Mouse (Mus musculus) stomach, embryonic 14.5 days (tissue): ENCODE data around the gene Zfyve19. TPM values are rescaled to one million over a fixed set of nuclear protein-coding genes. Genes with fewer than 3 reads are reported as not detected.
A peak's percentile ranks its signal among the peaks of the same experiment; 100 is the strongest.

Experiments
- ATAC-seq: fragments of 200-750 bp; cut with Nextera tagmentation; 2 replicates; pipeline ENCODE4 v1.8.0; 2017; ENCODE audit warnings: low read depth, moderate TSS enrichment; ENCODE audit not compliant: insufficient number of reproducible peaks, insufficient read depth, low FRiP score
- H3K27ac ChIP-seq: fragments of 300-500 bp; sonication (generic); 2 replicates; pipeline ENCODE4 v1.5.1; 2014; ENCODE audit warnings: mild to moderate bottlenecking, low read length, moderate library complexity, mixed read lengths
- H3K27me3 ChIP-seq: fragments of 300-500 bp; sonication (generic); 2 replicates; pipeline ENCODE4 v1.6.1; 2014; ENCODE audit warnings: low read length, control low read depth, mixed read lengths; ENCODE audit not compliant: control insufficient read depth, insufficient read depth
- H3K36me3 ChIP-seq: fragments of 300-500 bp; sonication (generic); 2 replicates; pipeline ENCODE4 v1.6.1; 2014; ENCODE audit warnings: mild to moderate bottlenecking, control low read depth, low read length, moderate library complexity, mixed read lengths; ENCODE audit not compliant: control insufficient read depth, insufficient read depth
- H3K4me1 ChIP-seq: fragments of 300-500 bp; sonication (generic); 2 replicates; pipeline ENCODE4 v1.6.1; 2014; ENCODE audit warnings: low read length, control low read depth, mixed read lengths; ENCODE audit not compliant: control insufficient read depth, insufficient read depth
- H3K4me2 ChIP-seq: fragments of 300-500 bp; sonication (generic); replicated peaks from 2 replicates; pipeline ENCODE4 v1.6.1; 2014; ENCODE audit warnings: low read depth, low read length, control low read depth
- H3K4me3 ChIP-seq: fragments of 300-500 bp; sonication (generic); 2 replicates; pipeline ENCODE4 v1.5.1; 2014; ENCODE audit warnings: low read depth, low read length, control low read depth
- H3K9ac ChIP-seq: fragments of 300-500 bp; sonication (generic); replicated peaks from 2 replicates; pipeline ENCODE4 v1.6.1; 2014; ENCODE audit warnings: low read depth, mild to moderate bottlenecking, control low read depth, low read length, moderate library complexity, mixed read lengths
- H3K9me3 ChIP-seq: fragments of 300-500 bp; sonication (generic); 2 replicates; pipeline ENCODE4 v1.6.1; 2016; ENCODE audit warnings: low read depth, low read length, control low read depth; ENCODE audit not compliant: control insufficient read depth
- WGBS: fragments of 180-500 bp; shearing (Covaris S2); extraction: QIAGEN DNeasy Blood & Tissue Kit; methylation state at CpG from one replicate; pipeline ENCODE4 v1.1.7; 2014; 5-methylcytosine and 5-hydroxymethylcytosine counted together
- polyA plus RNA-seq: library from polyadenylated mRNA; unstranded; fragments of >200 nt; fragmentation: Nextera tagmentation; extraction: Ambion mirVana; gene quantifications from 2 replicates; pipeline ENCODE4 v1.2.1, GENCODE M21; 2014

Zfyve19 gene
- polyA plus RNA-seq, 1 experiment from 2014 or later, result 44.3 TPM

DNA sequence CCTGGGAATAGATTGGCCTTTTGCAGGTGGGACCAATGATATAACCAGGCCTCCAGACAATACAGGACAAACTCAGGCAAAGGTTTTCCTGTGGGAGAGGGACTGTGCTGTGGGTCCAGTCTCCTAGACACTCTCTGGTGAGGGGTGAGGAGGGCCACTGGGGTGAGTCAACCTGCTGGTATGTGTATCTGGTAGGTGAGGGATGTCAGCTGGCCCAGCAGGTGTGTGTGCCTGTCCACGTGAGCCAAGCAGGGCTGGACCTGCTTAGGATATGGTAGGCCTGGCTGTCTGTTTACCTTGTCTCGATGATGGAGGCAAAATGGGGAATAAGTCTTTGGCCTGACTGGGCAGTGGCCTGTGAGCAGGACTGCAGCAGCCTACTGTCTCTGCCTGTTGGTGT, 30.3 kb downstream of the Zfyve19 start:
- Histone ChIP-seq H3K36me3 (no peaks in the 10 kb centered on the region), H3K9me3 (no peaks in the 10 kb centered on the region), H3K27ac (peak overlapping the region; percentile 72; the same call in 1 of the 2 replicates), H3K4me3 (peak overlapping the region; percentile 49), H3K27me3 (peaks cover 23% of the 10 kb centered on the region), H3K4me1 (0 out of 2 replicates have a peak, but pooled peaks cover 3% of the 10 kb centered on the region), H3K9ac (peak overlapping the region; percentile 59; the same call in 1 of the 2 replicates), H3K4me2 (peak overlapping the region; percentile 44)
- ATAC-seq, result peak; percentile 46; the same call in 1 of the 2 replicates
- 49% methylated on average over 2 of the region's 2 CpGs for WGBS

DNA sequence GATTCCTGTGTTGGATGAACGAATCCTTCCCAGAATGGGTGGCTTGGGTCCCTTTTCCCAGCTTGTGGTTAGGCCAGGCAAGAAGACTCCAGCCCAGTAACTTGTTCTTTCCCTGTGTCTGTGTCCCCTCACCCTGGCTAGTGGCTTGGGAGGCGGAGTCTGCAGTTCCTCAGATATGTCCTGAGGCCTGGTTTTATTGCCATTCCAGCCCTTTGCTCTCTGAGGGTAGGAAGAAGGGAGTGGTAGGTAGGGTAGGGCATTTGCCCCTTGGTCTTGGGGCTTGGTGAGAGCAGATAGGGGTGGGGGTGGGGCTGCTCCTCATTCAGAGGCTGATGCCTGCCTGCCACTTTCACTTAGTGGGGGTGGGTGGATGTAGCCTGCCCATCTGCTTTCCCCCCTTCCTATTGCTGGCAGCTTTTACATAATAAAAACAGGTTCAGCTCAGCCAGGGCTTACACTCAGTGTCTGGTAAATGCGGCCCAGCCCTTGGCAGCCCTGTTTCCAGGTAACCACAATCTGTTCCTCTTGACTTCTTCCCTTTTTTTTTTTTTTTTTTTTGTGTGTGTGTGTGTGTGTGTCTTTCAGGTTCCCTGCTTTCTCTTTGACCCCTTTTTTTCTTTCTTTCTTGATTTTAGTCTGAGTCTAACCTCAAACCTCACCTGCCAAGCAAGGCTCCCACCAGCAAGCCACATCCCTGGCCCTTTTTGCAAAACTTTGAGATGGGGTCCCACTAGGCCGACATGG, 31.8 kb downstream of the Zfyve19 start:
- no peak for ATAC-seq
- WGBS, result 65% methylated on average over 4 of the region's 4 CpGs
- no peak overlapping the region for H3K4me3 ChIP-seq
- peak overlapping the region; percentile 15; the same call in 1 of the 2 replicates for H3K27ac ChIP-seq
- 0 out of 2 replicates have a peak, but pooled peaks cover 3% of the 10 kb centered on the region for H3K4me1 ChIP-seq
- H3K27me3 ChIP-seq, result peaks cover 23% of the 10 kb centered on the region
- no peaks in the 10 kb centered on the region for H3K36me3 ChIP-seq
- H3K9me3 ChIP-seq, result no peaks in the 10 kb centered on the region
- no peak overlapping the region for H3K4me2 ChIP-seq
- no peak overlapping the region for H3K9ac ChIP-seq

DNA sequence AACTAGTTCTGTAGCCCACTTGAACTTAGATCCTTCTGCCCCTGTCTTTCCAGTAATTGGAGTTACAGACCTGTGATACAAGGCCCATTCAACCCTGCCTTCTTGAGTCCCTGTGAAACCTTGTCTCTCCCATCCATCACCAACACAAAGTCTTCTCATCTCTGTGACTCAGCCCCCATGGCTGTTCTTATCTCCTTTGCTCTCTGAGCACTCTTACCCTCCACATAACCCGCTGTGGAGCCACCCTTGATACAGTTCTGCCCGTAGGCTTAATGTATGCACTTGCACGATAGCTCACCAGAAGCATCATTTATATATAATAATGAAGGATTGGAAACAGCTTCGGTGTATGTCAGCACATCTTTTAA, 32.4 kb downstream of the Zfyve19 start:
- no peak for ATAC-seq
- H3K36me3 ChIP-seq, result no peaks in the 10 kb centered on the region
- no peaks in the 10 kb centered on the region for H3K9me3 ChIP-seq
- H3K27ac ChIP-seq, result no peak overlapping the region; the same call in 1 of the 2 replicates
- H3K27me3 ChIP-seq, result peaks cover 22% of the 10 kb centered on the region
- H3K4me3 ChIP-seq, result no peak overlapping the region
- no peak overlapping the region for H3K4me2 ChIP-seq
- H3K9ac ChIP-seq, result no peak overlapping the region
- WGBS, result 81% methylated on average over 4 of the region's 4 CpGs
- 0 out of 2 replicates have a peak, but pooled peaks cover 3% of the 10 kb centered on the region for H3K4me1 ChIP-seq

DNA sequence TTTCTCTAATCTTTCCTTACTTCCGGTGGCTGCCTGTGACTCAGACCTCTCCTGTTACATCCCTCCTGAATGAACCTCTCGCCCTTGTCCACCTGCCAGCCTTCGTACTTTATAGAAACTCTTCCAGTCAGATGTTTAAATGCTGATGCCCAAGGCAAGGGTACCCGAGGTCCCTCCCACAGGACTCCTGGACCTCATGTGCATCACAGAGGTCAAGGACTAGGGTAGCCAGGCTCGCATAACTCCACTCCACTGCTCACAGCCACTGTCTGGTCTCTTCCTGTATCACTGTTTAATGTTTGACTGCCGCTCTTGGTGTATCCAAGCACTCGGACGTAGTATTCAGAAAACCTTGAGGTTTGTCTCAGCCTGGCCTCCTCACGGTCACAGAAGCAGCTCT, 34.1 kb downstream of the Zfyve19 start:
- H3K27ac ChIP-seq, result no peak overlapping the region
- no peak overlapping the region for H3K9ac ChIP-seq
- 73% methylated on average over 9 of the region's 9 CpGs for WGBS
- no peak overlapping the region for H3K4me2 ChIP-seq
- peaks cover 13% of the 10 kb centered on the region for H3K27me3 ChIP-seq
- no peak for ATAC-seq
- no peaks in the 10 kb centered on the region for H3K9me3 ChIP-seq
- H3K36me3 ChIP-seq, result no peaks in the 10 kb centered on the region
- no peak overlapping the region for H3K4me3 ChIP-seq
- 0 out of 2 replicates have a peak, but pooled peaks cover 3% of the 10 kb centered on the region for H3K4me1 ChIP-seq

DNA sequence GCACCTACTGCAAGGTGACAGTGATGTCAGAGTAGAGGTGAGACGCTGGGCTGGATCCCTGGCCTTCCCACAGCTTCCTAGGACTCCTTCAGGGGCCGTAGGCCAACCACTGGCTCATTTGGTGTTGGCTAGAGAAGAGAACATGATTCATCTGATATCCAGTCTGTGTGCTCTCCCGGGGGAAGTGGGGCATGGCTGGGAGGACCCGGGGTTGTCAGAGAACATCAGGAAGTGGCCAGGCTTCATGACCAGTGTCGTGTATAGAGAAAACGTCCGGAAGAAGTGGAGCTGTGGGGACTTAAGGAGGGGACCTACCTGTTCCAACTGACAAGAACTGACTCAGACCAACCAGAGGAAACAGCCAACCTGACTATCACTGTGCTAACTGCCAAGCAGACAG, 36.8 kb downstream of the Zfyve19 start:
- Histone ChIP-seq H3K4me2 (no peak overlapping the region), H3K9me3 (no peaks in the 10 kb centered on the region), H3K4me3 (no peak overlapping the region), H3K9ac (no peak overlapping the region), H3K36me3 (no peaks in the 10 kb centered on the region), H3K27me3 (no peaks in the 10 kb centered on the region), H3K4me1 (no peaks in the 10 kb centered on the region), H3K27ac (no peak overlapping the region)
- 84% methylated on average over 7 of the region's 7 CpGs for WGBS
- no peak for ATAC-seq

DNA sequence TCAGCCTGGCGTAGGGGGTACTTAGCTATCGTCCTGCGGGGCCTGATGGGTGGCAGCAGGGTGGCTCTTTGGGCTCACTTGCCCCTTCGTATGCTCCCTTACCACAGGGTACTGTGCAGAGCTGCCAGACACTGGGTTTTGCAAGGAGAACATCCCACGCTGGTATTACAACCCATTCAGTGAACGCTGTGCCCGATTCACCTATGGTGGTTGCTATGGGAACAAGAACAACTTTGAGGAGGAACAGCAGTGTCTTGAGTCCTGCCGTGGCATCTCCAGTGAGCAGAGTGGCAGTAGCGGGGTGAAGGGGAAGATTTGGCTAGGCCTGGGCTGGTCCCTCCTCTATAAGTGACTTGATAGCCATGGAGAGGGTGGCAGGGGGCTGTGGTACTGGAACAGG, 39.5 kb downstream of the Zfyve19 start:
- no peak overlapping the region for H3K9ac ChIP-seq
- no peaks in the 10 kb centered on the region for H3K9me3 ChIP-seq
- WGBS, result 82% methylated on average over 9 of the region's 9 CpGs
- no peaks in the 10 kb centered on the region for H3K27me3 ChIP-seq
- ATAC-seq, result no peak
- H3K36me3 ChIP-seq, result no peaks in the 10 kb centered on the region
- H3K4me3 ChIP-seq, result no peak overlapping the region
- no peaks in the 10 kb centered on the region for H3K4me1 ChIP-seq
- H3K27ac ChIP-seq, result no peak overlapping the region
- no peak overlapping the region for H3K4me2 ChIP-seq

DNA sequence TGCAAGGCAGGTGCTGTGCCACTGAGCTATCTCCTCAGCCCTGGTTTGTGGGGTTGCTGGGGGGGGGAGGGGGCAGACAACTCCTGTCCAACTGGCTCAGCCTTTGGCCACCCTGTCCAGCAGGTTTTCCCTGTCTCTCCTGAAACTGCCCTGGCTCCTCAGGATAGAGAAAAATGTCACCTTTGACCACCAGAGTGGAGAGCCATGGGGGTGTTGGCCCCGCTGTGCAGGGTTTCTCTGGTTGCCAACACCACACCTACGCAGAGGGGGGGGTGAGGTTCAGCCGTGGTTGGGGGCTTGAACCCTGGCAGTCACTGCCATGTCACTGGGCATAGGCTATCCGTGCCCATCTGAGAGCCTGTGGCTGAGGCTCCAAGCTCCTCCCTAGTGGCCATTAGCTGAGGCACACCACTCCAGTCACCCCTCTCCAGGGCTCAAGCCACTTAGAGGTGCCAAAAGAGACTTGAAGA, 41.2 kb downstream of the Zfyve19 start:
- no peaks in the 10 kb centered on the region for H3K4me1 ChIP-seq
- no peak overlapping the region for H3K4me3 ChIP-seq
- H3K4me2 ChIP-seq, result no peak overlapping the region
- WGBS, result 61% methylated on average over 4 of the region's 4 CpGs
- H3K36me3 ChIP-seq, result no peaks in the 10 kb centered on the region
- no peaks in the 10 kb centered on the region for H3K27me3 ChIP-seq
- no peak overlapping the region; the same call in 1 of the 2 replicates for H3K27ac ChIP-seq
- no peaks in the 10 kb centered on the region for H3K9me3 ChIP-seq
- ATAC-seq, result peak; percentile 51; the same call in 1 of the 2 replicates
- H3K9ac ChIP-seq, result no peak overlapping the region

DNA sequence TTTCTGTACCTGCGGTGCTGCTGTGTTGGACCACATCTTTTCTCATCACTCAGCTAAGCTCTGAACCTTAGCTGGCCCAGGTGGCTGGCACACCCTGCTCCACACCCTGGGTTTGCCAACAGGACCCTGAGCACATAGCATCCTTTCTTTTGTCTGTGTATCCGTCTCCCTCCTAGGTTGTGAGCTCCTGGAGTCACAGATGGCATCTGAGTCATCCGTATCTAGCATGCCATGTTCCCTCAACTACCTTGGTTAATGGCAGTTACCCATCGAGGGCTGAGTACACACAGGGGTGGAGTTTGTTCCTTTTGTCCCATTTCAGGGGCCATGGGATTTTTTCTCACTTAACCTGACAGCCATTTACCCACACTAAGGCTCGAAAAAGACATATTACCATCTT, 42.0 kb downstream of the Zfyve19 start:
- no peaks in the 10 kb centered on the region for H3K9me3 ChIP-seq
- WGBS, result 59% methylated on average over 5 of the region's 5 CpGs
- no peak overlapping the region for H3K9ac ChIP-seq
- H3K4me2 ChIP-seq, result no peak overlapping the region
- no peak for ATAC-seq
- no peak overlapping the region for H3K4me3 ChIP-seq
- no peaks in the 10 kb centered on the region for H3K27me3 ChIP-seq
- H3K36me3 ChIP-seq, result no peaks in the 10 kb centered on the region
- no peaks in the 10 kb centered on the region for H3K4me1 ChIP-seq
- H3K27ac ChIP-seq, result peak overlapping the region; percentile 28; the same call in 1 of the 2 replicates
